Mouse (Mus musculus) ZHBTc4 (cell line): ENCODE measurements around the gene Naaa.

ENCODE experiments used
- DNase-seq: peaks from one replicate; pipeline ENCODE4 v3.0.0-alpha.2; 2011; ENCODE audit warnings: low read depth, low spot score

Gene Naaa

DNA sequence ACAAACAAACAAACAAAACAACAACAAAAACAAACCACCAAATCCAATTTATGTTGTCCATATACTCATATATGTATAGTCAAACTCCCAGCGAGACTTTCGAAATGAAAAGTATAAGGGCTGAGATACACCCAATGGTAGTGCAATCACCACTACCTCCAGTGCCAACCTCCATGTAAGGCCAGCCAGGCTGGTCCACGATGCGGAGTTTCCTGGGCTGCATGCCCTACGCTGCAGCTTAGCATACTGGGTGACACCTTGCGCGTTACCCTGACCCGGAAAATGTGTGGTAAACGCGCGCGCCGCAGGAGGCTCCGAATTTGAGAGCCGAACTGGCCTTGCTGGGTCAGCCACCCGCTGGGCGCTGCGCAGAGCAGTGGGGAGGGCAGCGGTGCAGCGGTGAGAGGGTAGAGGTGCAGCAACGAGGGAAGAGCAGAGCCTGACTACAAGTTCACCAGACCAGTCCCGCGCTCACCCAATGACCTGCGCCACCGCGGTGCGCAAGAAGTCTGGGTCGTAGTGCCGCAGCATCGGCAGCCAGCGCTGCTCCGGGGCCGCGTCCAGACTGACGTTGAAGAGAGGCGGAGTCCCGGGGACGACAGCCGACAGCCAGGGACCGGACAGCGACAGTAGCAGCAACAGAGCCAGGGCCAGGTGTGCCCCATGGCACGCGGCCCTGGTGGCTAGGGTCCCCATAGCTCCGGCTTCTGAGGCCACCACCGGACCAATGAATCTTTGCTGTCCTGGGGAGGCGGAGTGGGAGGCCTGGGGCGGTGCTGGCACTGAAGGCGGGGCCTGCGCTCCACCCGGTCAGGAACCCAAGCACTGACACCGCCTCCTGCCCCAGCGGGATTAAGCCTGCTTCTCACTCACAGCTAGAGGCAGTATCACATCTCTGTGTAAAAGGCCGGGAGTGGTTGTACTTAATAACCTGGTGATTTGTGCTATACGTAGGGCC is at the start of gene Naaa:
Naaa (minus strand) TSS at position 734 of the 958 bp plus-strand sequence.
- DNase-seq = peak; percentile 91

DNA sequence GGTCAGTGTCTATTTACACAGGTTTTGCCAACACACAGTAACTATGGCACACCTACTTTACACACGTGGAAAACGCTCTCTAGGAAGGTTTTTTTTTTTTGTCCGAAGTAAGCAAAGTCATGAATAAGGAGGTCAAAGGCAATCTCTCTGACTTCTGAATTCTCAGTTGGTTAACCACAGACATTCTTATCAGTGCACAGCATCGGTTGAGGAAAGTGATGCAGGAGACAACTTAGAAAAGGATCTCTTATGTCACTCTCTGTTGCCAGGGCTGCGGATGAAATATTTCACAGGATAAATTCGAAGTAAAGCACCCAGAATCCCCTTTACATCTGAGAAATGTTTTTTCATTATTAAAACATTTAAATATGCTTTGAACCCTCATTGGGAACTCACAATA is 49.4 kb upstream of the Naaa start:
- no peak for DNase-seq

DNA sequence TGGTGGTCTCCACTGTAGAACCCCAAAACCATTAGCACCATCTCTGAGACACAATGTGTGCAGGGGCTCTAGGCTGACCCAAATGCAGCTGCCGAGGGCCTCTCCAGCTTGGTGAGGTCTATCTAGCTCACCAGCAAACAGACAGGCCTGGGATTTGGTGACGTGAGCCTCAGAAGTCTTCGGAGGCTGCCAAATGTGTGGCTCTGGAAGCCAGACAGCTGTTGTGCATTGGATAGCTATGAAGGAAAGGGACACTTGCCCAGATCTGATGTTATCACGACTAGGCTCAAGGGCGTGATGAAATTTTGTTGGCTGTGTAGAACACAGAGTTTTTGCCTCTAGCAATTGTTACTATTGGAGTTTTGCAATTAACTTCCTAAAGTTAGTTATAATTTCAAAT is 45.3 kb upstream of the Naaa start:
- no peak for DNase-seq

DNA sequence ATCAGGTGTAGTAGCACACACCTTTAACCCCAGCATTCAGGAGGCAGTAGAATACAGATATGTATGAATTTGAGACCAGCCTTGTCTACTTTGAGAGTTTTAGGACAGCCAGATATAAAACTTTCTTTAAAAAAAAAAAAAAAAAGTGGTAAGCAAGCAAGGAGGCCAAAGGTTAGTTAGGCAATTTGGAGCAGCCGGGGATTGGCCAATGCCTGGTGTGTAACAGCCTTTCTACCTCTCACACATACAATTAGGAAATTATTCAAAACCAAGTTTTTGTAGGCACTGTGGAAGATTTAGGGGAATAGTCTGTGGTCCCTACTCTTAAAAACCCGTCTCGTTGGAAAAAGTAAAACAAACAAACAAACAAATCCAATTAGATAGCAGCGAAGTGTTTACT is 44.6 kb upstream of the Naaa start:
- no peak for DNase-seq

DNA sequence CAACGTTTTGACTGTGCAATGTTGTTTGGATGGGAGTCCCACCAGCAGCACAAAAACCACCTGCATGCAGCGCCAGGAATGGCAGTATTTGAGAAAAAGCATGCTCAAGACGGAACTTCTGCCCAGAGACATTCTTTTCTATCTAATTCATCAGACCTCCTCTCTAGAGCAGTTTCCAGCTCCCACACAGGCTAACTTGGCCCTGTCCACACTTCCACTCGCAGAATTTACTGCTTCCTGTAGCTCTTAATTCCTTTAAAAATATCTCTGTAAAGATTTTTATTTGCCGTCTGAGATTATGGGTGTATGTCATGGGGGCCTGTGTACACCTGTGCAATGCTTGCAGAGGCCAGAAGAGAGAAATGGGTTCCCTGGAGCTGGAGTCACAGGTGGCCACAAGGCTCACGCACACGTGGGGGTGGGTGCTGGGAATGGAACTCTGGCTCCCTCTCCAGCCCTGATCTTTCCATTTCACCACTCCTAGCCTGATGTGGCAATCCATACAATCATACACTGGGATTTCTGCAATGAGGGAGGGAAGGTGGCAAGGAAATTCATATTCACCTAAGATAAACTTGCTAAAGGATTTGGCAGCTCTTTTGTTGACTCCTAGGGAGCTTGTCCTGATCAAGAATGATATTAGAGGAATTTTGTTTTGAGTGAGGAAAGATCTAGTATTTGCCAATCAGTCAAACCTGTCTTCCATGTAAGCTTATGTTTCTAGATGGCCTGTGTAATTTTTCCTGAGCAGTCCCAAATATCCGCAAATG is 43.8 kb upstream of the Naaa start:
- no peak for DNase-seq

DNA sequence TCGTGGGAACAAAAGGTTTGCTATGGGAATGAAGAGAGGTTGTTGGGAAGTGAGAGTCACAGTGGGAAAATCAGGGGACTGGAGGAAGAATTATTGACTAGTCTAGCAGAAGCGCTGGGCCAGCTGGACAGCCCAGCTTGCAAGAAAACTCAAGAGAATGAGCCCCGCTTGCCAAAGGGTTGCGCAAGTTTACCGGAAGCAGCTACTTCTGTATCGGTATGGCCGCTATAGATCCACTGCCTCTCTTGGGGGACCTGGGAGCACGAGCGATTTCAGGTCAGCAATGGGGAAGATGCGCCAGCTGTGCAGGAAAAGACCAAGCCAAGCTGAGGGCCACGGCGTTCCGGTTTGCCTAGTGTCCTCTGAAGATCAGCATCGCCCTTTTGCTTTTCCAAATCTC is 40.6 kb upstream of the Naaa start:
- DNase-seq = no peak

DNA sequence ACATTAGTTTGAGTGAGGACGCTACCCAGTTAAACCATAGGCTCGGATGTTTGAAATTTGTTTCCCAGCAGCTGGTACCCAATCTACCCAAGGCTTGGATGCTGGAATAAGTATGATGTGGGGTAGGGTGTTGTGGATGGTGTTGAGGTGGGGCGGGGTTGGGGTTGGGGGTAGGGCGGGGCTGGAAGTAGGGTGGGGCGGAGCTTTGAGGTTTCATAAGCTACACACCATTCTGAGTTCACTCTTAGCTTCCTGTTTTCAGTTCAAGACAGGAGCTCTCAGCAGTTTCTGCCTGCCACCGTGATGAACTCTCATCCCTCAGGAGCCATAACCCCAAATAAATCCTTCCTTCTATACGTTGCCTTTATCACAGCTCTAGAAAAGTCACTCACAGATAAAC is 40.1 kb upstream of the Naaa start:
- no peak for DNase-seq

DNA sequence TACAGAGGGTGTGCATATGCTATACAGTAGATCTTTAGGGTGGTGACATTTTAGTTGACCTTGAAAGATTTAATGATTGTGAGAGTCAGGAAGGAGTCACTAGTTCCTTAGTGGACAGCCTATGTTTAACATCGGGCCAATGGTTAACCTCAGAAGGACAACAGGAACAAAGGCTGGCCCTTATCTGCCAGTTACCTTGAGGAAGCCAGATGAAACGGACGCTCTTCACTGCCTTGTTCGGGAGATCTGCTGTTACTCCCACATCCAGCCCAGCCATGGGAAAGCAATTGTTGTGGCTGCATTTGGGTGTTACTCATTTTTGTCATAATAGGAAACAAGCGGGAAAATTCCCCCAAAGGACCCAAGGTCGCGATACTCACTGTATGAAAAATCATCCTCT is 35.8 kb upstream of the Naaa start:
- no peak for DNase-seq

DNA sequence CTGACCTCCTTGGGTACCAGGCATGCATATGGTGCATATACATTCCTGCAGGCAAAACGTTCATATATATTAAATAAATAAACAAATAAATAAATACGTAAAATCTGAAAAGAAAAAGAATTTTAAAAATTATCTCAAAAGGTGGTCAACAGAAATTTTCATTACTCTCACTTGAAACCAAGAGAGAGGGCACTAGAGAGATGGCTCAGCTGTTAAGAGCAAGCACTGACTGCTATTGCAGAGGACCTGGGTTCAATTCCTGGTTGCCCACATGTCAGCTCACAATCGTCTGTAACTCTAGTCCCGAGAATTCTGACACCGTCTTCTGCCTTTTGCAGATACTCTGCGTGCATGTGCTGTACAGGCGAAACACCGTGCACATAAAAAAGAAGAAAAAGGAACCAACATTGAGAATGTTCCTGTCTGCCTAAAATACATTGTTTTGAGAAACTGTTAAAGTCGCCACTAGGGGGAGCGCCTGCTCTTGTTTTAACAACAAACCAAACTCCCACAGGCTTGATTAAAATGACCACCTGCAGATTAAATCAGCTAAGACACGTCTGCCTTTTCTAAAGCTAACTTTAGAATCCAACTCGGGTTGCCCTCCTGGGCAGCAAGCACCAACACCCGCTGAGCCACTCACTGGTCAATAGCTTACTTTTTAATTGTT is 34.2 kb upstream of the Naaa start:
- peak; percentile 87 for DNase-seq

DNA sequence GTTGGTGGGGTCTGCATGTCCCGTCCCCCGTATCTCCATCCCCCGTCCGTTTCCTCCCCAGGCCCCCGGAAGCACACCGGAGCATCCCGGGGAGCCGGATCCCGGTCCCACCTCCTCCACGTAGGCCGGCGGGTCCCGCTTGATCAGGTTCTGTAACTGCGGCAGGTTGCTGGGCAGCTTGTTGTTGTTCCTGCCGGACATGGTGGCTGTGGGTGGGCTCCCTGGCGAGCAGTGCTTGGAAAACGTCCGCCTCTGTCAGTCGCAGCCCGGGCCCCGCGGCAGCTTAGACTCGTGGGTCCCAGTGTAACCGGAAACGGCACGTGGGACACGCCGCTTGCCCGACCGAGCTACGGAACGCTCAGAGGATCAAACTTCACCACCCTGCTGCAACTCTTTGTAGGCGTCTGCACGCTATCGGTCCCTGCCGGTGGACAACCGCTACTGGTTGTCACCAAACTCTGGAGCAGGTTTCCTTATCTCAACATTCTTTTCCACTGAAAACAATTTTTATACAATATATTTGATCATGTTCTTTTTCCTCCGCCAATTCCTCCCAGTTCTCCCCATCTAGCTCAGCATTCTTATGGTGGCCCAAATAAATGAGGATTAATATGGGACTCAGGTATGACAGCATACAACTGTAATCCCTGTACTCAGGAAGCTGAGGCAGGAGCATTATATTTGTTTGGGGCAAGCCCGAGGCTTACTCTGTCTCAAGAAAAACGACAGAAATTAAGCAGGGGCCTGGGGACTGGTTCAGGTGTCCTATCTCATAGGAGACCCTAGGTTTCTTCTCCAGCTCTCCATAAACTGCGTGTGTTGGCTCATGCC is 31.9 kb upstream of the Naaa start, which contains the start of gene Sdad1:
Sdad1 (minus strand) TSS at position 799 of the 831 bp plus-strand sequence.
- peak; percentile 97 for DNase-seq

DNA sequence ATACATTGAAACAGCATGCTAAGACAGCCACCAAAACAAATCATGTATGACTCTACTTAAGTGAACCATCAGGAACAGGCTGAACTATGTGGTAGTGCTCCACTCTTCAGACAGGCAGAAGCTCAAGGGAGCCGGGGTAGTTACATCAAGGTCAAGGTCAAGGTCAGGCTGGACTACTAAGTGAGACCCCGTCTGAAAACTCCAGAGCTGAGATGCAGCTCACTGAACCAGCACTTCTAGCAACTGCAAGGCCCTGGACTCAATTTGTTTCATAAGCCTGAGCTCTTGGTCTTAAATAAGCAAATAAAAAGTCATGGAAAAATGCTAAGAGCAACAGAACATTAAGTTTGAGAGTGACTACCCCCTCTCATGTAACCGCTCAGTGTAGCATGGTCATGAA is 26.3 kb upstream of the Naaa start:
- no peak for DNase-seq

DNA sequence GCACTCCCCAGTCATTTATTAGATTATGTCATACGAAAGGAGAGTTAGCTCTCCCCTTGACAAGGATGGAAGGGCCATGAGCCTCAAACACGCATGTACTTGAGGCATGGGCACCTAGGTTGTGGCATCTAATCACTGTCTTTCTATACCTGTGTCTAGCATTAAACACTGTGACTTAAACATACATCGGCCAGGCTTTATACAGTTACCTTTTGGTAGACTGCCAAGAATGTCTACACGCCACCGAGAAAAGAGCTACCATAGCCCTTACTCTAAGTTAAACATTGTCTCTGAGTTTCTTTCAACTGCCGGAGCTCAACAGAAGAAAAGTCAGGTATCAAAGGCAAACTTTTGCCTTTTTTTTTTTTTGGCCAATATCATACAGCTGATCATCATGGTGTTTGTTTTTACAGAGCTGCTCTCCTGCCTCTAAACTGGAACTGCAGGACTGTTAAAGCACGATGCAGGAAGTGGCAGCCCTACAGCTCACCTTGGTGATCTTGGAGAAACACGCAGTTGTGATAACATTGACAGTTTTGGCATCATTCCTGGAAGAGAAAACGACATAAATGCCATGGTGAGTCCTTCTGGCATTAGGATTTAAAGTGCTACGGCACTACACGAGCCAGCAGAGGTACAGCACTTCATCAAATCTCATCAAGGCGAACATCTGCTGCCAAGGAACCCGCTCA is 24.3 kb upstream of the Naaa start:
- DNase-seq = no peak

DNA sequence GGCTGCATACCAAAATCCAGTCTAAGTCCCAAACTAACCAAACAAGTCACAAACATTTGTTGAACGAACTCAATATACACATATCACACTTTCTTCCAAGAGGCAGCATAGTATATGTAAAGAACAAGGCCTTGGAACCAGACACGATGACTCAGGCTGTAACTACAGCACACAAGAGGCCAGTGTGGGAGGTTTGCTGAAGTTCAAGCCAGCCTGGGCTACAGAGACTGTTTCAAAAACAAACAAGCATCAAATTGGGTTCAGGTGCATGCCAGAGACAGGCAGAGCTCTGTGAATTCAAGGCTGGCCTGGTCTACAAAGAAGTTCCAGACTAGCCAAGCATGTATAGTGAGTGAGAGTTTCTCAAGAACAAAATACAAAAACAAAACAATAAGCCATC is 16.6 kb upstream of the Naaa start:
- no peak for DNase-seq

DNA sequence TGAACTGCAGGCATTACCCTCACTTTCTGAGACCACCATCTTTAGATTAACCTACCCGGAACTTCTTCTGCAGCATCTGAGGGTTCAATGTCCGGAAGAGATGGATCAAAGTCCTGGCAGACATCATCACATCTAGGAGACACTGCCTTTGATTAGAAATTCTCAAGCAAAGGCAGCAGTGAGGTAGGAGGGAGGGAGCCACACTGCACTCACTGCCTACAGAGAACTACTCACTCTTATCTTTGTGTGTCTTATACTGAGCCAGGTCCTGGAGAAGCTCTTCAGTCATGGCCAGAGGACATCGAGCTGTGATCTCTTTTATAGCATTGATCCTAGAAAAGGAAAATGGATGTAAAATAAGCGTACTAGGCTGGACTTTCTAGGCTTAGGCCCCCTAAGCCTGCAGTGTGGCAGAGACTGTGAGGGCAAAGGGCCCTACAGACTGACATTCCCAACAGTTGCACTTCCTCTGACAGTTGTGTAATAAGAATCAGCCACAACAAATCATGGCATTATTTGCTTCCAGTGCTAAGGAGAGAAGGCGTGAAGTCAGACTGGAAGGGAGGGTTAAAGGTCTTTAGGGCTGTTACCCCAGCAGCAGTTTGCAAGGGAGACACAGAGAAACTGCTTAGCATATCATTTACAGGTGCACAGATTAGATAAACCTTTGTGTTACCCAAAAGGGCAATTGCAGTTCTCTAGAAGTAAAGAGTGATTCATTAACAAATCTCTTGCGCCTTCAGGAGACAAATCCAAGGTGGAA is 13.9 kb upstream of the Naaa start:
- DNase-seq = no peak

DNA sequence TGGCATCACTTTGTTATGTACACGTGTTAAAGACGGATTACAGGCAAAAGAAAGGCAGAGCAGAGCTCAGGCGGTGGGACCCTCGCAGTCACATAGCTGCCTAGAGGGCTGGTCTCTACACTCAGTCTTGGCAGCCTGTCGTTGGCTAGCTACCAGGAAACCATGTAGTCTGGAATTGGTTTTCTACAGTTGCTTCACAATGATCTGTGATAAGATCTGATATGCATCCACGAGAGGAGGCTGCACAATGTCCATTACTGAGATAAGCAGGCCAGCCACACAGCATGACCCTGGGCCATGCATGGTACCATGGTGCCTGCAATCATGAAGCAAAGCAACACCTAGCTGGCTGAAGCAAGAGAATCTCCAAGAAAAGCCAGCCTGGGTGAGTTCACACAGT is 9.9 kb upstream of the Naaa start:
- no peak for DNase-seq

DNA sequence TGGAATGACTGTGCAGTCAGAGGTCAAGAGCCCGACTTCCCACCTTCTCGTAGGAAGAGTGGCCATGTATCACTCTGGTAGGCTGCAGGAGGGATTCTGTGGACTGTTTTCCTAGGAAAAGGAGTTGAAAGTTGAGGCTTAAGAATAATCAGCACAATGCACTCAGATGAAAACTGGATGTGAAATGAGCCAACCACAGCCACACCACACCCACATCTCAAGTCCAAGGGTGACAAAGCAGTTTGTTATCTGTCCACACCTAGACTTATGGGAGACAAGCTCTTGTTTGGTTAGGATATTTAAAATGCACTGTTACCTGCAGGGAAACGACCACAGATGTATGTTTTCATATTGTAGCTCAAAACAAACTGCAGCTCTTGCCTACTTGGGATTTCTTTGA is 5.1 kb upstream of the Naaa start:
- no peak for DNase-seq

DNA sequence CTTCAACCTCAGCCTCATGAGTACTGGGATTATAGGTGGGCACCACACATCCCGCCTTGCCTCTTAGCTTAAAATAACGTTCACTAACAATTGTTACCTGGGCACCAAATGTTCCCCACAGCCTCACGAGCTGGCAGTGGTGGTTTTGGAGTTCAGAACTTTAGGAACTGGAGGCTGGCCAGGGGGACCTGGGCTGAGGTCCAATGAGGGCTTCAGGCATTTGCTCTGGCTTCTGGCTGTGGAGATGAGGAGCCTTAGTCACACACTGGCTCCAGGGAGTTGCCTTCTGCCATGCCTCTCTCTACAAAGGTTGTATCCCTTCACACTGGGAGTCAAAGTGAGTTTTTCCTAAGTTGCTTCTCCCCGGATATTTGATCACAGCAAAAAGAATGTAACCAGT is 4.6 kb upstream of the Naaa start:
- DNase-seq = no peak

DNA sequence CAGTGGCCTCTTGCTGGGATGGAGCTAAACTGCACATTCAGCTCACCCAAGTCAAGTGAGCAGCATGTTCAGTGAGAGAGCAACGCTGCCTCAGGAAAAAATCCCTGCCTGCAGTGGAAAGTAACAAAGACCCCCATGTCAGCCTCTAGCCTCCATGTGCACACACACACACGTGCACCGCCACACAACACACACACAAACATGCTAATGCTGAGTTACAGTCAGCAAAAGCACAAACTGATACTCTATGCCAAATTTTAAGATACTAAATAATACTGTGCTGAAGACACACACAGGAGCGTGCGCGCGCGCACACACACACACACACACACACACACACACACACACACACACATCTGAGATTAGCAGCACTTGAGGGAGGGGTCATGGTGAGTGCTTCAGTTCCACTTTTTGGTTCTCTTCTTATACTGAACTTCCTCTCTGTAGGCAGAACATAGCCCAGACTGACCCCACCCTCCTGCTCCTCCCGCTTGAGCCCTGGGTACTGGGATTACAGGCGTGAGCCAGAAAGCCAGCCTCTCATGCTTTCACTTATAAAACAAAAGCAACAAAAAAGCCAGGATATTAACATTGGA is 1.1 kb upstream of the Naaa start:
- no peak for DNase-seq

DNA sequence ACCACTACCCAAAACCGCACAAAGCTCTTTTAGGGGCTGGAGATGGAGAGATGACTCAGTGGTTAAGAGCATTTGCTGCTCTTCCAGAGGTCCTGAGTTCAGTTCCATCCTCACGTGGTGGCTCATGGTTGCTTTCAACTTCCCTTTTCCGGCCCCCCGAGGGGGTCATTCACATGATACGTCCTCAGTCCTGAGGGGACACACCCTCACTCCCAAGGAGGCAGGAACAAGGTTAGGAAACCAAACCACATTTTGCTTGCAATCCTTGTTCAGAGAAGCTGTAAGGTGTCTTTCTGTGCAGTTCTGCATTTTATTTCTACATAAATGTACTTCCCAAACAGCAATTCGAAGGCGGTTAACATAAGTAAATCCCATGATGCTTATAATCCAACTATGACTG is 7.5 kb downstream of the Naaa start:
- no peak for DNase-seq
